ENCODE assay signal across 17 mouse cellular contexts in the genomic region with DNA sequence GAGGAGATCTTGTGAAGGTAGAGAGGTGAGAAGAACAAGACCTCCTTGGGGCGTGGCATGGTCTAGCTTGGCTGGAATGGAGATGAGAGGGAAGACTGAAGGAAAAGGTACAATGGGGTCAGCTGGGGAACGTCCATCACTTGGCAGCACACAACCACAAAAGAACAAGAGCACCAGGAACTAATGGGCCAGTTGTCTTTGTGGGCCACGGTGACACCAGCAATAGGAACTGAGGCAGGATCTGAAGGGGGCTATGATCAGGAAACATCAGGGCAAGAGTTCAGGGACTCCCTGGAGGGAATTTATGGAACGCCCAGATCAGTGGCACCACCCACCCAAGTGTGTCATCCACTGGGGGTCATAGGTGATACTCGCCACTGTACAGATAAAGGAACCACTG.
"Had no signal": no experiment of that assay in that cellular context is flagged by ENCODE, and none has a peak within 500 bp of the region (broad histone marks: within the 10 kb centered on the region; RNA-seq: fewer than 3 reads in every experiment).

No protein-coding gene starts in this region.

- H3K9me3 ChIP-seq: kidney, embryonic 15.5 days; limb, embryonic 10.5 days; limb, embryonic 13.5 days; liver, embryonic 12.5 days; liver, embryonic 15.5 days; lung, embryonic 15.5 days; midbrain, embryonic 10.5 days; midbrain, embryonic 13.5 days had no signal

- H3K4me3 ChIP-seq: kidney, embryonic 15.5 days; limb, embryonic 10.5 days; limb, embryonic 13.5 days; liver, embryonic 12.5 days; liver, embryonic 15.5 days; lung, embryonic 15.5 days; megakaryocyte, embryonic 14.5 days; midbrain, embryonic 10.5 days; midbrain, embryonic 13.5 days; myocyte had no signal

- H3K27me3 ChIP-seq: kidney, embryonic 15.5 days; limb, embryonic 13.5 days; liver, embryonic 12.5 days; liver, embryonic 15.5 days; lung, embryonic 15.5 days; midbrain, embryonic 13.5 days had no signal

- H3K9ac ChIP-seq: kidney, embryonic 15.5 days; limb, embryonic 13.5 days; liver, embryonic 12.5 days; liver, embryonic 15.5 days; lung, embryonic 15.5 days; midbrain, embryonic 13.5 days had no signal

- DNase-seq: kidney, adult 8-10 months; kidney, postnatal 10 days; kidney, postnatal 4 days; liver; lung, postnatal 10 days; thymus, postnatal 4 days had no signal

- H3K27ac ChIP-seq: kidney, embryonic 15.5 days; limb, embryonic 10.5 days; limb, embryonic 13.5 days; liver, embryonic 12.5 days; liver, embryonic 15.5 days; lung, embryonic 15.5 days; midbrain, embryonic 10.5 days; midbrain, embryonic 13.5 days had no signal

- ATAC-seq: midbrain, embryonic 13.5 days; midbrain, embryonic 16.5 days had no signal

- H3K36me3 ChIP-seq: kidney, embryonic 15.5 days; limb, embryonic 10.5 days; limb, embryonic 13.5 days; liver, embryonic 12.5 days; liver, embryonic 15.5 days; lung, embryonic 15.5 days; midbrain, embryonic 10.5 days; midbrain, embryonic 13.5 days had no signal

- H3K4me2 ChIP-seq: kidney, embryonic 15.5 days; limb, embryonic 13.5 days; liver, embryonic 12.5 days; liver, embryonic 15.5 days; lung, embryonic 15.5 days; midbrain, embryonic 13.5 days had no signal
